Mouse (Mus musculus): ENCODE measurements around the gene Nr6a1.

- TF ChIP-seq CTCF (IDR thresholded peaks at IDR 0.05; ENCODE audit: low read depth, low read length) (no peak), GATA1 (IDR thresholded peaks at IDR 0.05; ENCODE audit: borderline replicate concordance, low read length) (no peak), TAL1 (conservative IDR thresholded peaks at IDR 0.05; ENCODE audit: low read depth, low read length) (no peak), POLR2AphosphoS5 (IDR thresholded peaks at IDR 0.05; ENCODE audit: insufficient replicate concordance, low read depth, low read length) (no peak)
These were observed 228.9 kb downstream of the Nr6a1 start for GRCm38 (mm10) chr2:38698623-38699022.
